Mouse (Mus musculus): ENCODE data around the gene Ell. TPM values are rescaled to one million over a fixed set of nuclear protein-coding genes. Genes with fewer than 3 reads are reported as not detected.

The Ell gene
- total RNA-seq, 2 experiments from 2014 or later = 15.1 to 17.7 TPM

- intact Hi-C loops (cut with DNase I) = no loop called here
- DNase-seq (ENCODE audit: low spot score in 2 of 2) = no peak
Observed at GRCm38 (mm10) chr8:70529299-70529698, 10.0 kb upstream of the Ell start.

- intact Hi-C loops (cut with DNase I) = no loop called here
- peak in 1 of 2 experiments; percentile 60 for DNase-seq (ENCODE audit: low spot score in 2 of 2)
Observed at GRCm38 (mm10) chr8:70529741-70530161, 9.5 kb upstream of the Ell start.

- DNase-seq (ENCODE audit: low spot score in 2 of 2) = no peak
- intact Hi-C loops (cut with DNase I) = no loop called here
Observed at GRCm38 (mm10) chr8:70530314-70530713, 8.9 kb upstream of the Ell start.

GRCm38 (mm10) chr8:70534281-70534680 lies 5.0 kb upstream of the Ell start:
- intact Hi-C loops (cut with DNase I) = no loop called here
- peak in 1 of 2 experiments; percentile 49 for DNase-seq (ENCODE audit: low spot score in 2 of 2)

- peak in 1 of 2 experiments; percentile 53 for DNase-seq (ENCODE audit: low spot score in 2 of 2)
- intact Hi-C loops (cut with DNase I) = no loop called here
Observed at GRCm38 (mm10) chr8:70535221-70535620, 4.0 kb upstream of the Ell start.

- intact Hi-C loops (cut with DNase I) = no loop called here
- DNase-seq (ENCODE audit: low spot score in 2 of 2) = no peak
Observed at GRCm38 (mm10) chr8:70535701-70536100, 3.6 kb upstream of the Ell start.

GRCm38 (mm10) chr8:70538024-70538579 lies 1.2 kb upstream of the Ell start:
- no peak for DNase-seq (ENCODE audit: low spot score in 2 of 2)
- intact Hi-C loops (cut with DNase I) = no loop called here

GRCm38 (mm10) chr8:70538633-70539076 lies 602 bp upstream of the Ell start:
- peak; percentile 99 to 100 for DNase-seq (ENCODE audit: low spot score in 2 of 2)
- intact Hi-C loops (cut with DNase I) = no loop called here

- intact Hi-C loops (cut with DNase I) = loop anchor here (10.0 kb wide), 1 partner anchor 215 kb away; the partner anchor contains the start of gene Rab3a
- DNase-seq (ENCODE audit: low spot score in 2 of 2) = no peak
Observed at GRCm38 (mm10) chr8:70540013-70540506, 803 bp downstream of the Ell start.

GRCm38 (mm10) chr8:70540507-70541071 lies 1.3 kb downstream of the Ell start:
- no peak for DNase-seq (ENCODE audit: low spot score in 2 of 2)
- intact Hi-C loops (cut with DNase I) = loop anchor here (10.0 kb wide), 1 partner anchor 214 kb away; the partner anchor contains the start of gene Rab3a

GRCm38 (mm10) chr8:70541081-70541480 lies 1.8 kb downstream of the Ell start:
- no peak for DNase-seq (ENCODE audit: low spot score in 2 of 2)
- intact Hi-C loops (cut with DNase I) = loop anchor here (10.0 kb wide), 1 partner anchor 214 kb away; the partner anchor contains the start of gene Rab3a

- no peak for DNase-seq (ENCODE audit: low spot score in 2 of 2)
- intact Hi-C loops (cut with DNase I) = loop anchor here (10.0 kb wide), 1 partner anchor 211 kb away; the partner anchor contains the start of gene Rab3a
Observed at GRCm38 (mm10) chr8:70544200-70544687, 5.0 kb downstream of the Ell start.

- intact Hi-C loops (cut with DNase I) = loop anchor here (10.0 kb wide), 1 partner anchor 208 kb away; the partner anchor contains the start of gene Rab3a
Observed at GRCm38 (mm10) chr8:70546412-70546811, 7.2 kb downstream of the Ell start.

GRCm38 (mm10) chr8:70547762-70548161 lies 8.5 kb downstream of the Ell start:
- intact Hi-C loops (cut with DNase I) = loop anchor here (10.0 kb wide), 1 partner anchor 207 kb away; the partner anchor contains the start of gene Rab3a
- DNase-seq (ENCODE audit: low spot score in 2 of 2) = no peak

More at GRCm38 (mm10) chr8:70546412-70546811, 7.2 kb downstream of the Ell start:
- DNase-seq (ENCODE audit: low spot score in 2 of 2) = no peak

- intact Hi-C loops (cut with DNase I) = loop anchor here (10.0 kb wide), 1 partner anchor 205 kb away; the partner anchor contains the start of gene Rab3a
- no peak for DNase-seq (ENCODE audit: low spot score in 2 of 2)
Observed at GRCm38 (mm10) chr8:70549412-70550184, 10.3 kb downstream of the Ell start.

- intact Hi-C loops (cut with DNase I) = no loop called here
Observed at GRCm38 (mm10) chr8:70551558-70552161, 12.4 kb downstream of the Ell start.

GRCm38 (mm10) chr8:70552836-70553235 lies 13.6 kb downstream of the Ell start:
- no peak for DNase-seq (ENCODE audit: low spot score in 2 of 2)
- intact Hi-C loops (cut with DNase I) = no loop called here

More at GRCm38 (mm10) chr8:70551558-70552161, 12.4 kb downstream of the Ell start:
- DNase-seq (ENCODE audit: low spot score in 2 of 2) = no peak

- intact Hi-C loops (cut with DNase I) = no loop called here
- DNase-seq (ENCODE audit: low spot score in 2 of 2) = peak in 1 of 2 experiments; percentile 39
Observed at GRCm38 (mm10) chr8:70553740-70554139, 14.5 kb downstream of the Ell start.

GRCm38 (mm10) chr8:70555079-70555747 lies 16.0 kb downstream of the Ell start:
- intact Hi-C loops (cut with DNase I) = no loop called here
- no peak for DNase-seq (ENCODE audit: low spot score in 2 of 2)
